Mouse (Mus musculus) lung, postnatal 10 days (tissue): ENCODE measurements around the gene Gm38431.

Source experiments
- DNase-seq: peaks from one replicate; pipeline ENCODE4 v3.0.0; 2021

The Gm38431 gene

GRCm38 (mm10) chr9:21091707-21092320 lies at the start of gene Gm38431, which contains the start of gene Raver1:
Gm38431 (minus strand) TSS chr9:21091997.
Raver1 (minus strand) TSS chr9:21092008.
- peak; percentile 99 for DNase-seq

GRCm38 (mm10) chr9:21138386-21138785 lies 46.6 kb upstream of the Gm38431 start:
- no peak for DNase-seq

GRCm38 (mm10) chr9:21137229-21137628 lies 45.4 kb upstream of the Gm38431 start:
- peak; percentile 78 for DNase-seq

GRCm38 (mm10) chr9:21136401-21136800 lies 44.6 kb upstream of the Gm38431 start:
- peak; percentile 43 for DNase-seq

GRCm38 (mm10) chr9:21135941-21136381 lies 44.2 kb upstream of the Gm38431 start:
- DNase-seq, result no peak

GRCm38 (mm10) chr9:21135329-21135890 lies 43.6 kb upstream of the Gm38431 start:
- no peak for DNase-seq

- peak; percentile 70 for DNase-seq
These were observed 43.0 kb upstream of the Gm38431 start for GRCm38 (mm10) chr9:21134595-21135328.

- no peak for DNase-seq
These were observed 41.4 kb upstream of the Gm38431 start for GRCm38 (mm10) chr9:21133064-21133707.

- no peak for DNase-seq
These were observed 40.4 kb upstream of the Gm38431 start for GRCm38 (mm10) chr9:21132102-21132775.

GRCm38 (mm10) chr9:21131059-21131956 lies 39.5 kb upstream of the Gm38431 start, which contains the start of gene Tyk2:
Tyk2 (minus strand) TSS chr9:21131243.
- DNase-seq, result peak; percentile 95

GRCm38 (mm10) chr9:21126259-21126627 lies 34.4 kb upstream of the Gm38431 start:
- DNase-seq, result no peak

- DNase-seq, result no peak
These were observed 33.9 kb upstream of the Gm38431 start for GRCm38 (mm10) chr9:21125502-21126258.

GRCm38 (mm10) chr9:21124837-21125236 lies 33.0 kb upstream of the Gm38431 start:
- DNase-seq, result no peak

- DNase-seq, result no peak
These were observed 29.7 kb upstream of the Gm38431 start for GRCm38 (mm10) chr9:21121483-21121882.

- no peak for DNase-seq
These were observed 25.3 kb upstream of the Gm38431 start for GRCm38 (mm10) chr9:21117073-21117472.

GRCm38 (mm10) chr9:21115105-21115504 lies 23.3 kb upstream of the Gm38431 start:
- DNase-seq, result no peak

GRCm38 (mm10) chr9:21114190-21114589 lies 22.4 kb upstream of the Gm38431 start:
- no peak for DNase-seq

- no peak for DNase-seq
These were observed 22.0 kb upstream of the Gm38431 start for GRCm38 (mm10) chr9:21113751-21114150.

GRCm38 (mm10) chr9:21107607-21108237 lies 15.9 kb upstream of the Gm38431 start:
- DNase-seq, result no peak

GRCm38 (mm10) chr9:21105760-21106564 lies 14.2 kb upstream of the Gm38431 start:
- DNase-seq, result no peak
